Mouse (Mus musculus) forebrain, embryonic 14.5 days (tissue): ENCODE data around the gene Ptprd. TPM values are rescaled to one million over a fixed set of nuclear protein-coding genes. Genes with fewer than 3 reads are reported as not detected.
A peak's percentile ranks its signal among the peaks of the same experiment; 100 is the strongest.
"Not testable (repeated sequence)": the region's sequence is repeated elsewhere in the genome, so short reads cannot be mapped to it uniquely, and the experiment has no call there.

Source experiments
- ATAC-seq: fragments of 200-750 bp; cut with Nextera tagmentation; 2 replicates; pipeline ENCODE4 v1.8.0; 2017; ENCODE audit warnings: mild to moderate bottlenecking, moderate library complexity
- DNase-seq: peaks from one replicate; pipeline ENCODE4 v3.0.0-alpha.2; 2015; ENCODE audit warnings: low spot score
- H3K27ac ChIP-seq: fragments of 300-500 bp; sonication (generic); 2 replicates; pipeline ENCODE4 v1.5.1; 2014; ENCODE audit warnings: low read depth, mild to moderate bottlenecking, control low read depth, low read length, moderate library complexity
- H3K27me3 ChIP-seq: fragments of 300-500 bp; sonication (generic); replicated peaks from 2 replicates; pipeline ENCODE4 v1.6.1; 2014; ENCODE audit warnings: low read length, control low read depth, mixed read lengths; ENCODE audit not compliant: control insufficient read depth, insufficient read depth
- H3K36me3 ChIP-seq: fragments of 300-500 bp; sonication (generic); 2 replicates; pipeline ENCODE4 v1.6.1; 2014; ENCODE audit warnings: low read length, control low read depth; ENCODE audit not compliant: control insufficient read depth, insufficient read depth
- H3K4me1 ChIP-seq: fragments of 300-500 bp; sonication (generic); 2 replicates; pipeline ENCODE4 v1.6.1; 2014; ENCODE audit warnings: antibody characterized with exemption, low read length, control low read depth; ENCODE audit not compliant: control insufficient read depth, insufficient read depth
- H3K4me2 ChIP-seq: fragments of 300-500 bp; sonication (generic); 2 replicates; pipeline ENCODE4 v1.6.1; 2014; ENCODE audit warnings: mild to moderate bottlenecking, control low read depth, low read length
- H3K4me3 ChIP-seq: fragments of 300-500 bp; sonication (generic); 2 replicates; pipeline ENCODE4 v1.5.1; 2014; ENCODE audit warnings: low read depth, low read length, control low read depth
- H3K9ac ChIP-seq: fragments of 300-500 bp; sonication (generic); 2 replicates; pipeline ENCODE4 v1.6.1; 2014; ENCODE audit warnings: mild to moderate bottlenecking, low read length, control low read depth, moderate library complexity
- H3K9me3 ChIP-seq: fragments of 300-500 bp; sonication (generic); replicated peaks from 2 replicates; pipeline ENCODE4 v1.6.1; 2016; ENCODE audit warnings: low read length, control low read depth, mixed read lengths; ENCODE audit not compliant: control insufficient read depth
- WGBS: fragments of 180-500 bp; shearing (Covaris S2); extraction: QIAGEN DNeasy Blood & Tissue Kit; methylation state at CpG from one replicate; pipeline ENCODE4 v1.1.7; 2014; 5-methylcytosine and 5-hydroxymethylcytosine counted together
- polyA plus RNA-seq: library from polyadenylated mRNA; unstranded; fragments of >200 nt; fragmentation: Nextera tagmentation; extraction: Ambion mirVana; gene quantifications from 2 replicates; pipeline ENCODE4 v1.2.1, GENCODE M21; 2014

Ptprd gene
- polyA plus RNA-seq, 1 experiment from 2014 or later: 43.3 TPM

DNA sequence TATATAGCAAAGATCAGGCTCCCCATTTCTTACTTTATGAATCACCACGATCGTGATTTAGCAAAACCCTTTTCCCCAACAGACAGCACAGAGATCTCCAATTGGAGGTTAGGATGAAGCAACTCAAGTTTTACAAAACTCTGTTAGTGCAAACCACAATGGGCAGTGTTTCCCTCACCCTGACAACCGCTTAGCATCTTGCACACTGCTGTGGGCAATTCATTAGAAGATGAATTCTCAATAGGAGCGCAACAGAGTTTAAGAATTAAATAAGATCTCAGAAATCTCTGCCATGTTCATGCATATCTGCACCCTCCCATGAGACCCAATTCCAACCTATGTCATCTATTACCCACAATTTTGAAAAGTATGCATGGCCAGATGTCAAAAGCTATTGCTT is 1773.7 kb downstream of the Ptprd start:
- WGBS: 71% methylated on average over 4 of the region's 4 CpGs
- no peak for DNase-seq
- H3K9ac ChIP-seq: no peak overlapping the region

GRCm38 (mm10) chr4:76435920-76436319 is 1775.8 kb downstream of the Ptprd start:
- no peak overlapping the region for H3K9ac ChIP-seq
- no peak overlapping the region for H3K4me2 ChIP-seq
- H3K4me3 ChIP-seq: no peak overlapping the region
- no peak overlapping the region for H3K27ac ChIP-seq
- no peaks in the 10 kb centered on the region for H3K36me3 ChIP-seq
- H3K4me1 ChIP-seq: peaks cover 29% of the 10 kb centered on the region
- no peaks in the 10 kb centered on the region for H3K9me3 ChIP-seq
- DNase-seq: peak; percentile 44
- H3K27me3 ChIP-seq: no peaks in the 10 kb centered on the region
- 42% methylated on average over 5 of the region's 5 CpGs for WGBS
- peak; percentile 42; the same call in 1 of the 2 replicates for ATAC-seq

More for the DNA sequence above, 1773.7 kb downstream of the Ptprd start:
- Histone ChIP-seq H3K36me3 (no peaks in the 10 kb centered on the region), H3K27ac (no peak overlapping the region), H3K9me3 (no peaks in the 10 kb centered on the region), H3K27me3 (no peaks in the 10 kb centered on the region), H3K4me2 (no peak overlapping the region), H3K4me1 (peaks cover 30% of the 10 kb centered on the region), H3K4me3 (no peak overlapping the region)
- ATAC-seq: no peak

- WGBS: 48% methylated on average over 3 of the region's 3 CpGs
- ATAC-seq: no peak
- no peak overlapping the region for H3K4me3 ChIP-seq
- no peaks in the 10 kb centered on the region for H3K4me1 ChIP-seq
- no peaks in the 10 kb centered on the region for H3K27me3 ChIP-seq
- H3K9ac ChIP-seq: no peak overlapping the region
- H3K4me2 ChIP-seq: no peak overlapping the region
- H3K27ac ChIP-seq: no peak overlapping the region
- no peak for DNase-seq
- H3K36me3 ChIP-seq: no peaks in the 10 kb centered on the region
- H3K9me3 ChIP-seq: no peaks in the 10 kb centered on the region
These were observed 1782.0 kb downstream of the Ptprd start for GRCm38 (mm10) chr4:76429769-76430168.

- H3K4me2 ChIP-seq, H3K36me3 ChIP-seq, H3K27me3 ChIP-seq, DNase-seq, H3K9me3 ChIP-seq, H3K4me3 ChIP-seq, H3K9ac ChIP-seq, H3K27ac ChIP-seq, ATAC-seq, H3K4me1 ChIP-seq: not testable (repeated sequence)
- 84% methylated on average over 3 of the region's 3 CpGs for WGBS
These were observed 1784.7 kb downstream of the Ptprd start for GRCm38 (mm10) chr4:76427036-76427435.

GRCm38 (mm10) chr4:76425230-76425575 is 1786.6 kb downstream of the Ptprd start:
- no peaks in the 10 kb centered on the region for H3K27me3 ChIP-seq
- DNase-seq: no peak
- H3K4me3 ChIP-seq: no peak overlapping the region
- no peak overlapping the region for H3K9ac ChIP-seq
- no peaks in the 10 kb centered on the region for H3K9me3 ChIP-seq
- H3K36me3 ChIP-seq: no peaks in the 10 kb centered on the region
- H3K4me1 ChIP-seq: no peaks in the 10 kb centered on the region
- H3K27ac ChIP-seq: no peak overlapping the region
- no peak overlapping the region for H3K4me2 ChIP-seq
- ATAC-seq: no peak
- 92% methylated on average over 2 of the region's 2 CpGs for WGBS

GRCm38 (mm10) chr4:76424324-76425229 is 1787.2 kb downstream of the Ptprd start:
- no peaks in the 10 kb centered on the region for H3K9me3 ChIP-seq
- no peak overlapping the region for H3K4me2 ChIP-seq
- H3K9ac ChIP-seq: no peak overlapping the region
- no peak overlapping the region for H3K27ac ChIP-seq
- no peaks in the 10 kb centered on the region for H3K27me3 ChIP-seq
- no peak overlapping the region for H3K4me3 ChIP-seq
- H3K36me3 ChIP-seq: no peaks in the 10 kb centered on the region
- WGBS: 79% methylated on average over 9 of the region's 9 CpGs
- no peak for ATAC-seq
- DNase-seq: no peak
- H3K4me1 ChIP-seq: no peaks in the 10 kb centered on the region

- WGBS: 96% methylated on average over 4 of the region's 4 CpGs
- Histone ChIP-seq H3K4me2 (no peak overlapping the region), H3K36me3 (no peaks in the 10 kb centered on the region), H3K4me1 (no peaks in the 10 kb centered on the region), H3K9ac (no peak overlapping the region), H3K9me3 (no peaks in the 10 kb centered on the region), H3K4me3 (no peak overlapping the region), H3K27ac (no peak overlapping the region), H3K27me3 (no peaks in the 10 kb centered on the region)
- ATAC-seq (no peak), DNase-seq (no peak)
These were observed 1789.6 kb downstream of the Ptprd start for GRCm38 (mm10) chr4:76422113-76422512.

DNA sequence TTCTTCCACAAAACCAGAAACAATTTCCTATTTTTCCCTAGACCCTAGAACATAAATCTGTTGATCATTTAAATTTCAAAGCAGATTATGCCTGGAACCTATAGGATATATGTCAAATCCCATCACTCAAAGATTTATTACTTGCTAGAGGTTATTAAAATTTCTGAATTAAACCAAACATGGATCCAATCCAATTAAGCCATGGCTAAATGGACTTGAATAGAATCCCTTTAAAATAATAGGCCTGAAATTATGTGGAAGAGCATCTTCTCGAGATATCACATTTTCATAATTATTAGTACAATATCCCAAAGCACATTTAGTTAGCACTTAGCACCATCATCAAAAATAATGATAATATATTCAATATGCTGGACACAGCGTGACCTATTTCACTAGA is 1792.1 kb downstream of the Ptprd start:
- no peak overlapping the region for H3K9ac ChIP-seq
- H3K27me3 ChIP-seq: no peaks in the 10 kb centered on the region
- H3K4me1 ChIP-seq: no peaks in the 10 kb centered on the region
- no peaks in the 10 kb centered on the region for H3K9me3 ChIP-seq
- ATAC-seq: no peak
- H3K4me2 ChIP-seq: no peak overlapping the region
- H3K27ac ChIP-seq: no peak overlapping the region
- no peak for DNase-seq
- no peaks in the 10 kb centered on the region for H3K36me3 ChIP-seq
- no peak overlapping the region for H3K4me3 ChIP-seq
- 74% methylated on average over 2 of the region's 2 CpGs for WGBS

DNA sequence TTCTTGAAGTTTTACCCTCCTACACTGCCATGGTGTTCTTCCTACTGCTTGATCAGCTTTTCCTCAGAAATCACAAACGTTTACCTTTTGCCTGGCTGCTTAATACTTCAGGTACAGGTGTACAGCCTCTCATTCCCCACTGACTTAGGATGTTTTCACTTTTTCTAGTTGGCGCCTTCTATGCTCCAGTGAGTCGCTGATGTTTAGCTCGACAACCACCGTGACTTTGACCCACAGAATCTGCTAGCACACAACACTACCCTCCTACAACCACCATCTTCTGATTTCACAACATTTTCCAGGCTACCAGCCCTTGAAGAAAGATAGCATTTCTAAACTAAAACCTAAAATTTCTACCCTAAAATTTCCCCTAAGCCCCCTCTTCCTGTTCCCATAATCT is 1794.1 kb downstream of the Ptprd start:
- H3K36me3 ChIP-seq: no peaks in the 10 kb centered on the region
- no peaks in the 10 kb centered on the region for H3K9me3 ChIP-seq
- no peaks in the 10 kb centered on the region for H3K4me1 ChIP-seq
- no peak overlapping the region for H3K27ac ChIP-seq
- H3K27me3 ChIP-seq: no peaks in the 10 kb centered on the region
- ATAC-seq (no peak), DNase-seq (no peak)
- no peak overlapping the region for H3K9ac ChIP-seq
- over 99% methylated on average over 5 of the region's 5 CpGs for WGBS
- no peak overlapping the region for H3K4me3 ChIP-seq
- no peak overlapping the region for H3K4me2 ChIP-seq
